Mouse (Mus musculus) heart, postnatal 14 days (tissue): ENCODE measurements at regions not wholly inside any gene's neighbourhood (a gene's known extent, or its start where the extent isn't known, plus 50 kb on each side); places are given as distances from the start of the nearest gene placed in this dataset.

Experiments
- DNase-seq, 2 experiments: peaks; one replicate each; pipeline ENCODE4 v3.0.0; 2021 to 2022
- intact Hi-C: fragments of 180-260 bp; cut with DNase I; formaldehyde crosslinking; loops from one replicate; pipeline ENCODE4 v1.15.1; 2025

- peak; percentile 85 to 87 for DNase-seq
- intact Hi-C loops: no loop called here
Observed at GRCm38 (mm10) chr12:32717129-32717921, 102.0 kb upstream of the Nampt start.

GRCm38 (mm10) chr12:32719203-32719602 is 100.1 kb upstream of the Nampt start:
- no peak for DNase-seq
- intact Hi-C loops: no loop called here

- intact Hi-C loops: no loop called here
- no peak for DNase-seq
Observed at GRCm38 (mm10) chr12:32724451-32725188, 94.7 kb upstream of the Nampt start.

GRCm38 (mm10) chr12:32727539-32727938 is 91.8 kb upstream of the Nampt start:
- intact Hi-C loops: no loop called here
- no peak for DNase-seq

GRCm38 (mm10) chr12:32728425-32728824 is 90.9 kb upstream of the Nampt start:
- intact Hi-C loops: no loop called here
- no peak for DNase-seq

GRCm38 (mm10) chr12:32735224-32735623 is 84.1 kb upstream of the Nampt start:
- DNase-seq: no peak
- intact Hi-C loops: no loop called here

GRCm38 (mm10) chr12:32741465-32741864 is 77.9 kb upstream of the Nampt start:
- DNase-seq: no peak
- intact Hi-C loops: no loop called here

- intact Hi-C loops: no loop called here
- peak; percentile 11 to 32 for DNase-seq
Observed at GRCm38 (mm10) chr12:32757441-32758119, 61.8 kb upstream of the Nampt start.

- no peak for DNase-seq
- intact Hi-C loops: no loop called here
Observed at GRCm38 (mm10) chr12:32758150-32758549, 61.2 kb upstream of the Nampt start.

- intact Hi-C loops: no loop called here
- no peak for DNase-seq
Observed at GRCm38 (mm10) chr12:32760627-32761026, 58.7 kb upstream of the Nampt start.

- intact Hi-C loops: no loop called here
Observed at GRCm38 (mm10) chr12:32761055-32761454, 58.3 kb upstream of the Nampt start.

GRCm38 (mm10) chr12:32764271-32764670 is 55.1 kb upstream of the Nampt start:
- no peak for DNase-seq
- intact Hi-C loops: no loop called here

More at GRCm38 (mm10) chr12:32761055-32761454, 58.3 kb upstream of the Nampt start:
- peak in 1 of 2 experiments; percentile 42 for DNase-seq

- DNase-seq: no peak
- intact Hi-C loops: loop anchor here (5.0 kb wide), 1 partner anchor 127 kb away; no protein-coding TSS in a partner anchor
Observed at GRCm38 (mm10) chr12:32764747-32765146, 54.6 kb upstream of the Nampt start.

- intact Hi-C loops: loop anchor here (5.0 kb wide), 1 partner anchor 129 kb away; no protein-coding TSS in a partner anchor
- peak; percentile 58 to 69 for DNase-seq
Observed at GRCm38 (mm10) chr12:32765861-32766260, 53.5 kb upstream of the Nampt start.

GRCm38 (mm10) chr12:32766575-32766974 is 52.8 kb upstream of the Nampt start:
- no peak for DNase-seq
- intact Hi-C loops: loop anchor here (5.0 kb wide), 1 partner anchor 129 kb away; no protein-coding TSS in a partner anchor

GRCm38 (mm10) chr12:32767206-32768081 is 51.9 kb upstream of the Nampt start:
- intact Hi-C loops: loop anchor here (5.0 kb wide), 1 partner anchor 130 kb away; no protein-coding TSS in a partner anchor
- DNase-seq: no peak

- intact Hi-C loops: loop anchor here (5.0 kb wide), 1 partner anchor 131 kb away; no protein-coding TSS in a partner anchor
- DNase-seq: peak; percentile 55 to 60
Observed at GRCm38 (mm10) chr12:32768082-32768743, 51.1 kb upstream of the Nampt start.

GRCm38 (mm10) chr12:32768744-32769535 is 50.4 kb upstream of the Nampt start:
- no peak for DNase-seq

More at GRCm38 (mm10) chr12:32768744-32769535, 50.4 kb upstream of the Nampt start:
- intact Hi-C loops: loop anchor here (5.0 kb wide), 1 partner anchor 132 kb away; no protein-coding TSS in a partner anchor
